Mouse (Mus musculus) heart, embryonic 11.5 days (tissue): ENCODE results near the gene Ralgapb. TPM values are rescaled to one million over a fixed set of nuclear protein-coding genes. Genes with fewer than 3 reads are reported as not detected.

Experiments used
- ATAC-seq: fragments of 200-750 bp; cut with Nextera tagmentation; replicated peaks from 2 replicates; pipeline ENCODE4 v1.8.0; 2017; ENCODE audit warnings: moderate library complexity; ENCODE audit not compliant: insufficient number of reproducible peaks, low FRiP score, low TSS enrichment
- H3K27ac ChIP-seq: fragments of 300-500 bp; sonication (generic); 2 replicates; pipeline ENCODE4 v1.5.1; 2014; ENCODE audit warnings: mild to moderate bottlenecking, low read depth, low read length
- H3K27me3 ChIP-seq: fragments of 300-500 bp; sonication (generic); 2 replicates; pipeline ENCODE4 v1.6.1; 2014; ENCODE audit warnings: mild to moderate bottlenecking, low read length, mixed read lengths; ENCODE audit not compliant: control insufficient read depth, insufficient read depth
- H3K36me3 ChIP-seq: fragments of 300-500 bp; sonication (generic); 2 replicates; pipeline ENCODE4 v1.6.1; 2014; ENCODE audit warnings: mild to moderate bottlenecking, low read length, moderate library complexity, mixed read lengths; ENCODE audit not compliant: control insufficient read depth, insufficient read depth
- H3K4me1 ChIP-seq: fragments of 300-500 bp; sonication (generic); 2 replicates; pipeline ENCODE4 v1.6.1; 2014; ENCODE audit warnings: low read length; ENCODE audit not compliant: control insufficient read depth, insufficient read depth
- H3K4me2 ChIP-seq: fragments of 300-500 bp; sonication (generic); 2 replicates; pipeline ENCODE4 v1.6.1; 2014; ENCODE audit warnings: mild to moderate bottlenecking, moderate library complexity
- H3K4me3 ChIP-seq: fragments of 300-500 bp; sonication (generic); 2 replicates; pipeline ENCODE4 v1.5.1; 2014; ENCODE audit warnings: low read depth, low read length
- H3K9ac ChIP-seq: fragments of 300-500 bp; sonication (generic); 2 replicates; pipeline ENCODE4 v1.6.1; 2014; ENCODE audit warnings: mild to moderate bottlenecking, low read depth, low read length, moderate library complexity
- H3K9me3 ChIP-seq: fragments of 300-500 bp; sonication (generic); replicated peaks from 2 replicates; pipeline ENCODE4 v1.6.1; 2016; ENCODE audit warnings: low read length; ENCODE audit not compliant: control insufficient read depth
- WGBS: fragments of 180-500 bp; shearing (Covaris S2); extraction: QIAGEN DNeasy Blood & Tissue Kit; methylation state at CpG from one replicate; pipeline ENCODE4 v1.1.7; 2014; ENCODE audit not compliant: insufficient replicate concordance; 5-methylcytosine and 5-hydroxymethylcytosine counted together
- polyA plus RNA-seq: library from polyadenylated mRNA; unstranded; fragments of >200 nt; fragmentation: Nextera tagmentation; extraction: Ambion mirVana; gene quantifications from 2 replicates; pipeline ENCODE4 v1.2.1, GENCODE M21; 2014

Gene Ralgapb
- polyA plus RNA-seq, 1 experiment from 2014 or later: 16.5 TPM

DNA sequence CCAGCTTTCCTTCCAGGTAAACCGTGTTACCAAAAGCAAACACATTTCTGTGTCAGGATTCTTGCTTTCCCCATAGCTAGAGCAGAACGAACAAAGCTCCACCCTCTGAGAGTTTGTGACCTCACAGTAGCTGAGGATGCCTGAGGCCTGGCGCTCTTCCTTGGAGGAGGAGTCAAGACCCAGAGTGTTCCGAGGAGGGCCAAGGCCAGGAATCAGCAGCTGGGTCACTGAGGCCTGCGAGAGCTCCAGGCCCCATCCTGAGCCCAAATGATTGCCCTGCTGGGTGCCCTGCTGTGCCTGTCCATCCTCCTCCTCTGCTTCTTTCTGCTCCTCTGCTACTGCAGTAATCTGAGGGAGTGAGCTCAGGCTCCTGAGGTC is 39.5 kb upstream of the Ralgapb start:
- ATAC-seq: no peak
- H3K36me3 ChIP-seq: no peaks in the 10 kb centered on the region
- no peaks in the 10 kb centered on the region for H3K9me3 ChIP-seq
- H3K4me2 ChIP-seq: no peak overlapping the region
- H3K27me3 ChIP-seq: peaks cover 17% of the 10 kb centered on the region
- no peaks in the 10 kb centered on the region for H3K4me1 ChIP-seq
- H3K4me3 ChIP-seq: no peak overlapping the region
- no peak overlapping the region for H3K9ac ChIP-seq
- WGBS: 10% methylated on average over 5 of the region's 5 CpGs
- no peak overlapping the region for H3K27ac ChIP-seq

DNA sequence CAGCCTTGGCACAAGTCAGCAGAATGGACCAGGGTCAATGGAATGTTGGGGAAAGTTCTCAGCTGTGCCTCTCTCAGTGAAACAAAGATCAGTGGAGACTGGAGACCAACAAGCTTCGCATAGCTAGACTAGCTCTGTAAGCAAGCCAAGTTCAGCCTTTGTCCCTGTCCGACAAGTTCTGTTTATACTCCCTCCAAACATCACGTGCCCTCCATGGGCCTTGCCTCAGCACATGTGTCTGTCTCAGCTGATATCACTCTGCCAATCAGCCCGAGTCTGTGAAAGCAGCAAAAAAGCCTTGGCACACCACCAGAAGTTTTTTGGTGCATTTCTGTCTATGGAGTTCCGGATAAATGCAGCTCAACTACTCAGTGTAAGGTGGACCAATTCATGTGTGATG is 36.6 kb upstream of the Ralgapb start:
- Histone ChIP-seq H3K27me3 (peaks cover 32% of the 10 kb centered on the region), H3K4me2 (no peak overlapping the region), H3K4me1 (no peaks in the 10 kb centered on the region), H3K9ac (no peak overlapping the region), H3K4me3 (no peak overlapping the region), H3K36me3 (no peaks in the 10 kb centered on the region), H3K27ac (no peak overlapping the region), H3K9me3 (no peaks in the 10 kb centered on the region)
- ATAC-seq: no peak
- 55% methylated on average over 5 of the region's 5 CpGs for WGBS

GRCm38 (mm10) chr2:158373516-158373915 is 36.1 kb upstream of the Ralgapb start:
- Histone ChIP-seq H3K27ac (no peak overlapping the region), H3K4me3 (no peak overlapping the region), H3K9ac (no peak overlapping the region), H3K27me3 (peaks cover 32% of the 10 kb centered on the region), H3K4me2 (no peak overlapping the region), H3K4me1 (no peaks in the 10 kb centered on the region), H3K9me3 (no peaks in the 10 kb centered on the region), H3K36me3 (no peaks in the 10 kb centered on the region)
- WGBS: 59% methylated on average over 7 of the region's 7 CpGs
- ATAC-seq: no peak

GRCm38 (mm10) chr2:158375443-158376122 is 34.1 kb upstream of the Ralgapb start, which contains the start of gene Snhg11:
TSS of gene Snhg11 (plus strand) at chr2:158375638.
- Histone ChIP-seq H3K4me1 (no peaks in the 10 kb centered on the region), H3K36me3 (no peaks in the 10 kb centered on the region), H3K9me3 (no peaks in the 10 kb centered on the region), H3K9ac (0 out of 2 replicates have a peak within 1 kb of the TSS, but pooled peaks have one; percentile 46), H3K27ac (no peak within 1 kb of the TSS), H3K4me3 (peak within 1 kb of the TSS; percentile 36), H3K4me2 (peak within 1 kb of the TSS; percentile 67), H3K27me3 (peaks cover 32% of the 10 kb centered on the region)
- 1% methylated on average over 36 of the region's 36 CpGs for WGBS
- ATAC-seq: no peak

- no peaks in the 10 kb centered on the region for H3K9me3 ChIP-seq
- H3K27me3 ChIP-seq: peaks cover 32% of the 10 kb centered on the region
- no peak overlapping the region for H3K9ac ChIP-seq
- H3K36me3 ChIP-seq: no peaks in the 10 kb centered on the region
- no peak for ATAC-seq
- H3K4me3 ChIP-seq: peak overlapping the region; percentile 36; the same call in 1 of the 2 replicates
- H3K4me2 ChIP-seq: peak overlapping the region; percentile 67
- no peak overlapping the region for H3K27ac ChIP-seq
- 21% methylated on average over 12 of the region's 12 CpGs for WGBS
- no peaks in the 10 kb centered on the region for H3K4me1 ChIP-seq
Observed at GRCm38 (mm10) chr2:158376123-158376687, 33.4 kb upstream of the Ralgapb start.

- H3K9ac ChIP-seq: no peak overlapping the region
- 59% methylated on average over 7 of the region's 7 CpGs for WGBS
- no peaks in the 10 kb centered on the region for H3K9me3 ChIP-seq
- peaks cover 32% of the 10 kb centered on the region for H3K27me3 ChIP-seq
- H3K36me3 ChIP-seq: no peaks in the 10 kb centered on the region
- H3K4me1 ChIP-seq: no peaks in the 10 kb centered on the region
- no peak overlapping the region for H3K4me3 ChIP-seq
- H3K27ac ChIP-seq: no peak overlapping the region
- H3K4me2 ChIP-seq: no peak overlapping the region
- ATAC-seq: no peak
Observed at GRCm38 (mm10) chr2:158376798-158377197, 32.9 kb upstream of the Ralgapb start.

DNA sequence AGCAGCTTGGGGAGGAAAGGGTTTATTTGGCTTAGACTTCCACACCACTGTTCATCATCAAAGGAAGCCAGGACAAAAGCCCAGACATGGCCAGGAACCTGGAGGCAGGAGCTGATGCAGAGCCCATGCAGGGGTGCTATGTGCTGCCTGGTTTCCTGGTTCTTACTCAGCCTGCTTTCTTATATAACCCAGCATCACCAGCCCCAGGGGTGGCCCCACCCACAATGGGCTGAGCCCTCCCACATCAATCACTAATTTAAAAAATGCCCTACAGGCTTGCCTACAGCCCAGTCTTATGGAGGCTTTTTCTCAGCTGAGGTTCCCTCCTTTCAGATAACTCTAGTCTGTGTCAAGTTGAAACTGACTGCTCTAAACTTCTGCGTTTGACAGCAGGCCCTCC is 31.8 kb upstream of the Ralgapb start:
- H3K27me3 ChIP-seq: peaks cover 32% of the 10 kb centered on the region
- WGBS: 88% methylated on average over 1 of the region's 1 CpGs

GRCm38 (mm10) chr2:158379354-158380078 is 30.1 kb upstream of the Ralgapb start:
- Histone ChIP-seq H3K4me1 (no peaks in the 10 kb centered on the region), H3K27ac (no peak overlapping the region), H3K4me2 (no peak overlapping the region), H3K9ac (no peak overlapping the region), H3K27me3 (peaks cover 21% of the 10 kb centered on the region), H3K4me3 (no peak overlapping the region), H3K36me3 (no peaks in the 10 kb centered on the region), H3K9me3 (no peaks in the 10 kb centered on the region)
- ATAC-seq: no peak
- WGBS: 42% methylated on average over 13 of the region's 13 CpGs

More for the DNA sequence above, 31.8 kb upstream of the Ralgapb start:
- no peak overlapping the region for H3K4me3 ChIP-seq
- H3K27ac ChIP-seq: no peak overlapping the region
- H3K36me3 ChIP-seq: no peaks in the 10 kb centered on the region
- no peak for ATAC-seq
- no peaks in the 10 kb centered on the region for H3K9me3 ChIP-seq
- no peak overlapping the region for H3K9ac ChIP-seq
- no peaks in the 10 kb centered on the region for H3K4me1 ChIP-seq
- no peak overlapping the region for H3K4me2 ChIP-seq
